Mouse (Mus musculus): ENCODE measurements around the gene Eng.

Gene Eng

GRCm38 (mm10) chr2:32621517-32621859 lies 24.9 kb upstream of the Eng start, which contains the start of gene Ak1:
Gene Ak1, plus strand, starts transcription at chr2:32621758.
- DNase-seq (ENCODE audit: low spot score in 2 of 2) = no peak

DNA sequence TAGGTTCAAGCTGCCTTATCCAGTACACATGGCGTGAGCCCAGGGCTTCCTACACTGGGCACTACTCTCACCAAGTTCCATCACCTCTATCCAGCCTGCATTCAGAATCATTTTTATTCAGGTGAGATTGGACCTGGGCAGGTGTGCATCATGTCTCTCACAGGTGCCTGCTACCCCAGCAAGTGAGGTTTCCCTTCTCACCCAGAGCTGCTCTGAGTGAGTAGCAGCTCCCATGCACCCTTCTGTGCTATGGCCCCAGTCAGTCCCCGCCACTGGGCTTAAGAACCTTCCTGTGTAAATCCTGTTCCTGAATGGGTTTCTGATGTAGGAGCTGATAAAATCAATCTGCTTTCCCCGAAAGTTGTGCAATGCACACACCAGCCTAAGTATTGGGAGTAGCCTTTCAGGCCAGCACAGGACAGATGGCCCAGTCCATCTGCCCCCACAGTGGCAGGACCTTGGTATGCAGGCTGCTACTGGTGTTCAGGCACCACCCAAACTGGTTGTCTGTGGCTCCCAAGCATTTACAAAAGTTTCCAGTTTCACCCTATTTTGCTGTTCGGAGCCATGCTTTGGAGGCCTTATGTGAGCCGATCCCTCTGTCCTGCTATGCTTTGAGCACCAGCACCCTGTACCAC lies 22.2 kb upstream of the Eng start:
- DNase-seq (ENCODE audit: low spot score in 2 of 2) = no peak

DNA sequence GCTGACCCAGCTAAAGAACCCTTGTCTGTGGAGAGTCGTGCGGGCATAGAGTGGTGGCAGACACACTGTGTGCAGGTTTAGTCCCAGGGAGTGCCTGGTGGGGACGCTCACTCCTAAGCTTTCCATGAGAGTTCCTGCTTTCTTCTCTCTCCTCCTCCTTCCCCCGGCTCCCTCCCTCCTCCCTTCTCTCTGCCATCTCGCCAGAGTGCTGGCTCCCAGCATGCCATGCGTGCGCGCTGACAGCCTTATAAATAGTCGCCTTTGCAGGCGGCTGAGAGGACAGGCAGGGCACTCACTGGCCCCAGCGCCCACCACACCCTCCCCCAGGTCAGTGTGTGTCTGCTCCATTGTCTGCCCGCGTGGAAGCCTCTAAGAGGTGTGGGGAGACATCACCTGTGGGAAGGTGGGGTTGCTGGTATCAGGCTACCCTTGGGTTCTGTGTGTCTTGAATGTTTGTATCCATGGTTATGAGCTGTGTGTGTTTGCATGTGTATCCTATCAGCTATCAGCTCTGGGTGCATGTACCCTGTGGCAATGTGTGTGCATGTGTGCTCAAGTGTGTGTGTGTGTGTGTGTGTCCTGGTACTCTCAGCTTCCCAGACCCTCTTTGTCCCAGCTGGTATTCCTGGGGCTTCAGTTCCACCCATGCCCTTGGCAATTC lies 21.1 kb upstream of the Eng start:
- DNase-seq (ENCODE audit: low spot score in 2 of 2) = peak; percentile 92

DNA sequence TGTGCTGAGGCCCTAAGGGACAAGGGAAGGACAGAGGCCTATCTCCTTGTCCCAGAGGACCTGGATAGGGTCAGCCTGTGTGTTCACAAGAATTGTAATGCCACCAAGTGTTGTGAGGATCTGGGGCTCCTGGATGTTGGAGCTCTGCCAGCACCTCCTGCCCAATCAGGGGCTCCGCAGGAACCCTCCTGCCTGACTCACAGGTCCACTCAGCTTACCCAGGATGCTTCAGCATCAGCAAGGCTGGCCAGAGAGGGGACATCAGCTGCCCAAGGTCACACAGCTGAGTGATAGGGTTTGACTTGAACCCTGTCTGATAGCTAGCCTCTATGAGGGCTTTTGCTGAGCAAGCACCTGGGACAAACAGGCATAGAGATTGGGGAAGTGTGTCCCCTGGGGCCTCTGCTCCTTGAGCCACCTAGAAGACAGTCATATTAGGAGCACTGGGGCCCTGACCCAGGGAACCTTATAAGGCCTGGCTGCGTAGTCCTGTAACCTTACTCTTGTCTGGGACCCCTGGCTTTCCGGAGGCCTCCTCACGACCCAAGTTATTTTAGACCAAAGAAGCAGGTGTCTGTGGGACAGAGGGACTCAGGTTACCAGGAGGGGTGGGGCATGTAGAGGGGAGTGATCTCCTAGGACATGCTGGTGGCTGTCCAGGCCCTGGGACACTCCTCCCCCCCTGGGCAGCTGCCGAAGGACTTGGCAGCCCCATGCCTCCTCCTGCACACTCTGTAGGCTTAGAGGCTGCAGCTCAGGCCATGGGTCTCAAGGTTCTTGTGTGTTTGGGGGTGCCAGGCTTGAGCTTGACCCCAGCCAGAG lies 20.3 kb upstream of the Eng start:
- peak; percentile 73 to 77 for DNase-seq (ENCODE audit: low spot score in 2 of 2)

- peak in 1 of 2 experiments; percentile 28 for DNase-seq (ENCODE audit: low spot score in 2 of 2)
Measured at GRCm38 (mm10) chr2:32627266-32628043, 18.9 kb upstream of the Eng start.

DNA sequence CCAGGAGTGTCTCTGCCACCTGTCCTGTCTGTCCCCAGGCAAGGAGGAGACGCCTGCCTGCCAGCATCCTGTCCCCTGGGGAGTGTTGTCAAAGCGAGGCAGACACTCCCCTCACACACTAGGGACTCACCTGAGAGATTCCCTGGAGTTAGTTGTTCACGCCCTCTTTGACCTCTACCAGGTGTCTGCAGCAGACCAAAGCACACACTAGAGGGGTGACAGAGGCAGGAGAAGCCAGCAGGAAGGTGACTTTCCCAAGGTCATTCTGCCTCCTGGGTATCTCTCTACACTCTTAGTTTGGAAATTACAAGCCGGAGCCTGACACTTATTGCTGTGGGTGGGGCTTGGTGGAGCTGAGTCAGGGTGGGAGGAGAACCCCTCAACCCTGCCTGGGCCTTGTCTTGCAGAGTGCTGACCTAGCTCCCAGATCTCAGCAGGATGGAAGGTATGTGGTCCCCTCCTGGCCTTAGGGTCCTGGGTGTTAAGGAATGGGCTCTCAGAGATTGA lies 18.3 kb upstream of the Eng start:
- DNase-seq (ENCODE audit: low spot score in 2 of 2) = no peak

DNA sequence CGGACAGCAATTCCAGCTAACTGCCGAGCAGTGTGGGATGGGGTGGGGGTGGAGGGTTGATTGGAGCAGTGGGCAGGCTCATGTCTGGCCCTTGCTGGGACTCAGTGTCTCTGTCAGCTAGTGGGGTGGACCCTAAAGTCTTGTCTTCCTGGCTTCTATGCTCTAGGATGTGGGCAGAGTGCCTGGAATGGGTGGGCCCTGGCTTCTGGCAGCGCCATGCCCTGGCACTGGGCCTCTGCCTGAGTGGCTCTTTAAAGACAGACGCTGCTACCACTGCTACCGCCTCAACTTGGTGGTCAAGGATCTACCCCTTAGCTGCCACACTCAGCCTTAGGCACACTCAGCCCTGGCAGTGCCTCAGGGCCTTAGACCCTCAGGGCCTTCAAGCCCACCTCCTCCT lies 17.7 kb upstream of the Eng start:
- peak; percentile 70 to 78 for DNase-seq (ENCODE audit: low spot score in 2 of 2)

DNA sequence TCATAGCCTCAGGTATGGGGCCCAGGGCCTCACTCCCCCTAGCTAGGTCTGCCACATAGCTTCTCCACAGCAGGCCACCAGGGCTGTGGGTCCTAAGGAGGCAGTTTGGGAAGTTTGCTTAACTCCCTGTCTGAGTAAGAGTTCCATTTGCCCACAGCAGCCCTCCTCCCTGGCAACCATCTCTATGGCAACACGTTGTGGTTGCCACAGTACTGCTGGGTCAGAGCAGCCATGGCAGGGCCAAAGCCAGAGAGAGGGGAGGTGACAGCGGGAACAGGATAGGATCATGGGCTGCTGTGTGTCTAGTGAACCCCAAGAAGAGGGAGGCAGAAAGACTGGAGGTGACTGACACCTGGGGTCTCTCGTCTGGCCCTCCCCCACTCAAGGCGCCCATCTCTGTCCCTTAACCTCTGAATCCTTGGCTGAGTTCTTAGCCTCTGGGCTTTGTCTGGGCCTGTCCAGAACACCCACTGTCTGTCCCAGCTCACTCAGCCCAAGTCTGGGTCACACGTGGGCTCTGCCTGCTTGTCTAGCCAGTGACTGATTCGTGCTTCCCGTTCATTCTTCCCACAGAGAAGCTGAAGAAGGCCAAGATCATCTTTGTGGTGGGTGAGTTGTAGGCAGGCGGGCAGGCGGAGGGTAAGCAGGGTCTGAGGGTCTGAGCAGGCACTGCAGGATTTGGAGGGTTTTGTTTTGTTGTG lies 17.0 kb upstream of the Eng start:
- DNase-seq (ENCODE audit: low spot score in 2 of 2) = peak; percentile 51 to 53

- no peak for DNase-seq (ENCODE audit: low spot score in 2 of 2)
Measured at GRCm38 (mm10) chr2:32630036-32630435, 16.4 kb upstream of the Eng start.

- DNase-seq (ENCODE audit: low spot score in 2 of 2) = no peak
Measured at GRCm38 (mm10) chr2:32631046-32631445, 15.3 kb upstream of the Eng start.

DNA sequence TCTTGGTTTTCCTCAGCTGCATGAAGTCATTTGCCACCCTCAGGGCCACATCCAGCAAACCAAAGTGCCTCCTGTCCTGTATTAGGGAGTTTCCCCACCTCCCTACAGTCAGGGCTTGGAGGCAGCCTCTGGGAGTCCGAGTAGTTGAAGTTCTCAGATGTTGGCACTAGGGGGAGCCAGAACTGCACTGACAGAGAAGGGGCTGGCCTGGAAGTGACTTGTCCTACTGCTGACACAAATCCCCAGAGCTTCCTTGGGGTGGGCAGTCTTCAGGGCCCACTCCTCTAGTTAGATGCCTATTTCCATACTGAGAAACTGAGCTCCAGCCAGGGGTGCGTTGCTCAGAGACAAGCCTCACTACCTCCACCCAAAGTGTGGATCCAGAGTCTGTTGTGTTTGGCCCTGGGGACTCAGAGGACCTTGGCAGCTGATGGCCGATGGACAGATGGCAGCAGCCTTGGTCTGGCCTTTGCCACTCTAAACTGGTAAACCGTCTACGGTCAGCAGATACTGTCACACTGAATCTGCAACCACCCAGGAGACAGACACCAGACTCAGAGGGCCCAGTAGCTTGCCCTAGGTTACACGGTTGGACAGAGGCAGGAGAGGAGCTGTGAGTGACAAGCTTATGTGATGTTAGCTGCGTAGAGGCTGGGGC lies 14.5 kb upstream of the Eng start:
- peak; percentile 73 to 74 for DNase-seq (ENCODE audit: low spot score in 2 of 2)

DNA sequence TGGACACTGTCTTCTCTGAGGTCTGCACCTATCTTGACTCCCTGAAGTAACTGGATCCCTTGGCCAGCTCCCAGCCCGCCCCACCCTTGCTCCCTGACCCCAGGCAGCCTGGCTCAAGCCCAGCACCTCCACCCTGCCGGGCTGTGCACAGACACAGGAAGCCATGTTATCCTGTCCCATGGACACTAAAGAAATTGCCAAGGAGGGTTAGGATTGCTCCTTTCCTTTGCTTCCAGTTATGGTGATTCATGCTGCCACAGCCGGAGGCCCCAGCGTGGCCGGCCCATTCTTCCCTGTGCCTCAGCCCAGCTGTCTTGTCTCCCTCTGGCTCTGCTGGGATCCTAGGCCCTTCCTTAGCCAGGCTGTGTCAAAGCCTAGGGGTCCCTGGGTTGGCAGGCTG lies 12.7 kb upstream of the Eng start:
- DNase-seq (ENCODE audit: low spot score in 2 of 2) = no peak

DNA sequence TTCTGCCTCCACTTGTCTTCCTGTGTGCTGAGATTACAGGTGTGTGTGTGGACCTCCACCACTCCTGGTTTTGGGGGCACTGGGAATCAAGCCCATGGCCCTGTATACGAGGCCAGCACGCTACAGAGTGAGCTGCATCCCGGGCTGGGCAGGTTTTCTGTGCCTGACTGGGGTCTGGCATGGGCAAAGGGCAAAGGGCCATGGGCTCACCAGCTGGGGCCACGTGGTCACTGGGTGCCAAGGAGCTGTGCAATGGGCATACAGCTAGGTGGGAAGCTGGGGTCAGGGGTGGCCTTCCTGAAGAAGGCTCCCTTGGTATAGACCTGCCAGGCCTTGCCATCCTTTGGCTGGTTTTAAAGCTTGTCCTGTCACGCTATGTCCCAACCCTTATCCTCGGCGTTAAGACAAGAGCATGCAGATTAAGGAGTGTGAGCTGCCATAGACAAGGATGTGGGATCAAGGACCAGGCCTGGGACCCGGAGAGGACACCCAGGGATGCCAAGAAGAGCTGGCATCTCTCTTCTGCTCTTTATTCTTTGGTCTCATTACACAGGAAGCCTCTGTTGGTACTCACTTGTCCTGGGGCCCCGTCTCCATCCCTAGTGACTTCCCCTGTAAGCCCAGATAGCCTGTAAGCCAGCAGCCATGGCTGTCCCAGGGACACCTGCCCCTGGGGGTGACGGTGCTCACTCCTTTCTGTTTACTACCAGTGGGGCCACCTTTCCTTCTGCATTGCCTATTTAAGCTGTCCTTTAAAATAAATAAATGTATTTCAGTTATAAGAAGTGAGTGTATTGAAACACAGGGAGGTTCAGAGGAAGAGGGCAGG lies 11.9 kb upstream of the Eng start:
- DNase-seq (ENCODE audit: low spot score in 2 of 2) = no peak

- no peak for DNase-seq (ENCODE audit: low spot score in 2 of 2)
Measured at GRCm38 (mm10) chr2:32636617-32637016, 9.8 kb upstream of the Eng start.

- DNase-seq (ENCODE audit: low spot score in 2 of 2) = no peak
Measured at GRCm38 (mm10) chr2:32637778-32638281, 8.6 kb upstream of the Eng start.

DNA sequence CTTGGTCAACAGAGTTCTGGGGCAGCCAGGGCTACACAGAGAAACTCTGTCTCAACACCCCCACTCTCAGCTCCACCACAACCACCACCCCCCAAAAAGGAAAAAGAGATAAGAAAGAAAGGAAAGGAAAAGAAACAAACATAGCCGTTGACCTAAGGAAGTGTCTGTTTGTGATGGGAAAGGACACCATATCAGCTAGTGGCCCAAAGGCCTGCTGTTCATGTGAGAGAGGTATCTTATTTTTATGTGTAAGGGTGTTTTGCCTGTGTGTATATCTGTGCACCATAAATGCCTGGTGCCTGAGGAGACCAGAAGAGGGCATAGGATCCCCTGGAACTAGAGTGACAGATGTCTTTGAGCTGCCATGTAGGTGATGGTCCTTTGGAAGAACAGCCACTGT lies 6.8 kb upstream of the Eng start:
- DNase-seq (ENCODE audit: low spot score in 2 of 2) = no peak

DNA sequence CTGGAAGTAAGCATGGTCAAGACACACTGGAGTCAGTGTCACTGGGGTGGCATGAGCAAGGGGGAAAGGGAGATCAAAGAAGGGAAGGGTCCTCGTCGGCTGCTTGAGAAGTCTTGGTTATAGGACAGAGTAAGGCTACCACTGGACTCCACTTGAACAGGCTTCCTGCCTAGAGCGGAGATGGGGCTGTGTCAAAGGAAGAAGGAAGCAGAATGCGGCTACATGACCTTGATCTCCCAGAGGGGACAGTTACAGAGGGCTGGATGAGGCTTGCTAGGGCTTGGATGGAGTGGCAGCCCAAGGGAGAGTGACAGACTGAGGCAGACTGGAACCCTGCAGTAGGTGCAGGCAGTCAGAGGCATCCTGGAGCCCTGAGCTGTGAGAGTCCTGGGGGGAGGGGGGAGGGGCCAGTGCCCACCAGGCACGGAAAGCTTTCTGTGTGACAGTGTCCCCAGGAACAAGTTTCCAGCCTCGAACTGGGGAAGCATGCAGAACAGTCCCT lies 5.8 kb upstream of the Eng start:
- DNase-seq (ENCODE audit: low spot score in 2 of 2) = no peak

- DNase-seq (ENCODE audit: low spot score in 2 of 2) = no peak
Measured at GRCm38 (mm10) chr2:32641810-32642209, 4.6 kb upstream of the Eng start.

DNA sequence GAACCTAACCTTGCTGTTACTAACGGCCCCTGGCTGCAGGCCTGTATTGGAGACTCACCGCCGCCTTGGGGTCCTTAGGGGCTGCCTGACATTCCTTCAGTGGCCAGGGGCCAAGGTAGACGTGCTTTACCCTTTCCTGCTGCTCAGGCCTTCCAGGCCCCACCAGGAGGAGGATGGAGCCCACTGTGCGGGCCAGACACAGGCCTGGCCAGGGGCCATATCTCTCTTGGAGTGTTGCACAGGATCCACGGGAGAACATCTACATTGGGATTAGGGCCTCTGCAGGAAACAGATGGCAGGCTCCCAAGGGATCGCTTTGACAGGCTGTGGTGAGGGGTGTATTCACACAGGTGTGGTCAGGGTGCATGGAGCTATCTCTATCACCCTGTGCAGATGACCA lies 3.6 kb upstream of the Eng start:
- no peak for DNase-seq (ENCODE audit: low spot score in 2 of 2)
